Mouse (Mus musculus) regulatory T cell (primary cell): ENCODE measurements around the gene Hace1.
"Not testable (repeated sequence)": the region's sequence is repeated elsewhere in the genome, so short reads cannot be mapped to it uniquely, and the experiment has no call there.

Source experiments
- in situ Hi-C: fragments of 300-600 bp; cut with MboI, MseI; formaldehyde crosslinking; loops from one replicate; pipeline ENCODE4 v1.15.1; 2025; ENCODE audit warnings: high pct_unique_total_duplicates

Gene Hace1

GRCm38 (mm10) chr10:45577731-45578297 is at the start of gene Hace1:
Gene Hace1, plus strand, starts transcription at chr10:45577829.
- in situ Hi-C loops: no loop called here

GRCm38 (mm10) chr10:45537334-45537733 is 40.3 kb upstream of the Hace1 start:
- in situ Hi-C loops: not testable (repeated sequence)

- in situ Hi-C loops: no loop called here
These were observed 34.9 kb upstream of the Hace1 start for GRCm38 (mm10) chr10:45542726-45543125.

- in situ Hi-C loops: no loop called here
These were observed 30.8 kb upstream of the Hace1 start for GRCm38 (mm10) chr10:45546799-45547198.

GRCm38 (mm10) chr10:45578298-45578821 is 731 bp downstream of the Hace1 start:
- in situ Hi-C loops: no loop called here

- in situ Hi-C loops: no loop called here
These were observed 5.7 kb downstream of the Hace1 start for GRCm38 (mm10) chr10:45583310-45583709.

- in situ Hi-C loops: no loop called here
These were observed 6.2 kb downstream of the Hace1 start for GRCm38 (mm10) chr10:45583829-45584228.

GRCm38 (mm10) chr10:45584311-45585102 is 6.9 kb downstream of the Hace1 start:
- in situ Hi-C loops: no loop called here

- in situ Hi-C loops: no loop called here
These were observed 28.2 kb downstream of the Hace1 start for GRCm38 (mm10) chr10:45605853-45606252.

- in situ Hi-C loops: no loop called here
These were observed 33.1 kb downstream of the Hace1 start for GRCm38 (mm10) chr10:45610727-45611126.

GRCm38 (mm10) chr10:45616012-45616411 is 38.4 kb downstream of the Hace1 start:
- in situ Hi-C loops: no loop called here

- in situ Hi-C loops: no loop called here
These were observed 41.4 kb downstream of the Hace1 start for GRCm38 (mm10) chr10:45619039-45619438.

- in situ Hi-C loops: no loop called here
These were observed 54.4 kb downstream of the Hace1 start for GRCm38 (mm10) chr10:45631995-45632394.

- in situ Hi-C loops: no loop called here
These were observed 55.0 kb downstream of the Hace1 start for GRCm38 (mm10) chr10:45632641-45633040.

GRCm38 (mm10) chr10:45635201-45635600 is 57.6 kb downstream of the Hace1 start:
- in situ Hi-C loops: no loop called here

- in situ Hi-C loops: no loop called here
These were observed 62.1 kb downstream of the Hace1 start for GRCm38 (mm10) chr10:45639762-45640161.

GRCm38 (mm10) chr10:45654026-45654425 is 76.4 kb downstream of the Hace1 start:
- in situ Hi-C loops: no loop called here

- in situ Hi-C loops: no loop called here
These were observed 84.4 kb downstream of the Hace1 start for GRCm38 (mm10) chr10:45662015-45662414.

GRCm38 (mm10) chr10:45668266-45668665 is 90.6 kb downstream of the Hace1 start:
- in situ Hi-C loops: no loop called here

GRCm38 (mm10) chr10:45676796-45677195 is 99.2 kb downstream of the Hace1 start:
- in situ Hi-C loops: loop anchor here (5.0 kb wide), 1 partner anchor 241 kb away; no protein-coding TSS in a partner anchor

GRCm38 (mm10) chr10:45686191-45686590 is 108.6 kb downstream of the Hace1 start:
- in situ Hi-C loops: no loop called here

GRCm38 (mm10) chr10:45694931-45695330 is 117.3 kb downstream of the Hace1 start:
- in situ Hi-C loops: no loop called here

GRCm38 (mm10) chr10:45695522-45695921 is 117.9 kb downstream of the Hace1 start:
- in situ Hi-C loops: no loop called here
